Mouse (Mus musculus): ENCODE data around the gene Slc11a2. TPM values are rescaled to one million over a fixed set of nuclear protein-coding genes. Genes with fewer than 3 reads are reported as not detected.
"Not testable (repeated sequence)": the region's sequence is repeated elsewhere in the genome, so short reads cannot be mapped to it uniquely, and the experiment has no call there.

Gene Slc11a2
- polyA plus RNA-seq, 2 experiments from 2014 or later = 31.4 to 39.1 TPM

DNA sequence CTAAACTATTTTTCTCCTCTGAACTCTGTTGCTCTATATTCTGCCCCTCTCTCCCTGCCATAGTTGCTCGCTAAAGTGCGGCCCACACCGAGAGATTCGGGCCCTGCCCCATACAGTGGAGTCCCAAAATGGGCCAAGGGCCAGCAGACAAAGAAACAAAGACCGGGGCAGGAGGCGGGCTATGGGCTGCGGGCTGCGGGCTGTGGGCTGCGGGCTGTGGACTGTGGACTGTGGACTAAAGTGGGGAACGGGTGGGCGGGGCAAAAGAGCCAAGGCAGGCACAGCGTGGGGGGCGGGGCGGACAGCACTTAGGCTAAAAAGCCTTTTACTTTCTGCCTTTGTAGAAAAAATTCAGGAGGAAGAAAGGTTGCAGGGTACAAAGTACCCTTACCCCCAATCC, 78.1 kb downstream of the Slc11a2 start:
- no peak for ATAC-seq

DNA sequence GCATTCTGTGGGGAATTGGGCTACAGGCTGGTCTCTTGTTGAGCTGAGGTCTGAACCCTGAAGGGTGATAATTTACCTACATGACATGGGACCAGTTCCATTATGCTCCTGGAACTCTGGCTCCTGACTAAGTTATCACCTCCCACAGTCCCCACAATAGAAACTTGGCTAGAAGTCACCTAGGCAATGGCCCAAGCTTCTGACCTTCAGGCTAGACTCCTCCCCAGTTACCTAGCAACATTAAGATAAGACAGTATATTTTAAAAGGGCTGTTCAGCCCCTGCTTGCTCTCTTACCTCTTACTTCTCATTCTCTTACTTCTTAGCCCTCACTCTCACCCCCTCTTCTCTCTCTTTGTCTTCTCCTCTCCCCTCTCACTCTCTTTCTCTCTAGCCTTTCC, 79.4 kb downstream of the Slc11a2 start:
- ATAC-seq = no peak

DNA sequence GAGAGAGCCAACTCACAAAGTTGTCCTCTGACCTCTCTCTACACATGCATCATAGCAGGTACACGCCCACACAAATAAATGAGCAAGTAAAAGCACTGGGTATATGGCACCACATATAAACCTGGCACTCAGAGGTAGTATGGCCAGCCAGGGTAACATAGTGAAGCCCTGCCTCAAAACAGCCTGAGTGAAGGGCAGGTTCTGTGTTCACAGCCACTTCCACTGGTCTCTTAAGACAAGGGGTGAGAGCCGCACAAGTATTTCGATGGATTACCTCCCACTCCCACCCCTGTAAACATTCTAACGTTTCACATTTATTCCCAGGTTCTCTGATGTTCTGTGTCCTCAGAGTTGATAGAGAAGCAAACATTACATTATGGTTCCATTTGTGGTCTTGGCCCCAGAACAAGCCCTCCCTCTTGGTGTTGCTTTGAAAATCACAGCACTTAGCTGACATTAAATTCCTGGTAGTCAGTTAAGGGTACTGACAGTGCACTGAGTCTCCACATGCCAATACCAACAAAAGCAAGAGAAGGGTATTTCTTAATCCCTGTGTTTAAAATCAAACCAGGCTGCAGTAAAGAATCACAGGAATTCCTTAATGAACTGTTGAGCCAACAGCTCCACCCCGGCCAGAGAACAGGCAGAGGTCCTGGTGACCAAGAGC, 83.4 kb downstream of the Slc11a2 start:
- not testable (repeated sequence) for ATAC-seq

Other genes starting within 250 kb of the Slc11a2 start
- gene Atf1, start 197.3 kb downstream of the Slc11a2 start, polyA plus RNA-seq (2017; shearing (Covaris generic)) = 10 to 100 TPM; 23.6 to 32.4 TPM
- gene Tmprss12, start 144.2 kb downstream of the Slc11a2 start, polyA plus RNA-seq (2017; shearing (Covaris generic)) = not detected
- 10 to 100 TPM in 1 of 2 experiments, 1 to 10 TPM in 1; 4.2 to 10.2 TPM for gene Mettl7a1, start 120.9 kb downstream of the Slc11a2 start, polyA plus RNA-seq (2017; shearing (Covaris generic))
- under 1 TPM in 1 of 2 experiments, not detected in 1; 0.31 TPM for gene Mettl7a3, start 90.1 kb downstream of the Slc11a2 start, polyA plus RNA-seq (2017; shearing (Covaris generic))
- gene Methig1, start 71.9 kb downstream of the Slc11a2 start, polyA plus RNA-seq (2017; shearing (Covaris generic)) = not detected
- gene Mettl7a2, start 71.9 kb downstream of the Slc11a2 start, polyA plus RNA-seq (2017; shearing (Covaris generic)) = not detected
- gene Higd1c, start 60.5 kb downstream of the Slc11a2 start, polyA plus RNA-seq (2017; shearing (Covaris generic)) = not detected
- gene Gm5475, start 2.9 kb downstream of the Slc11a2 start, polyA plus RNA-seq (2017; shearing (Covaris generic)) = not detected
- gene Letmd1, start 44.0 kb upstream of the Slc11a2 start, polyA plus RNA-seq (2017; shearing (Covaris generic)) = 10 to 100 TPM; 52.3 to 82.7 TPM
- 1 to 10 TPM; 1.8 to 2.5 TPM for gene Csrnp2, start 70.4 kb upstream of the Slc11a2 start, polyA plus RNA-seq (2017; shearing (Covaris generic))
- 1 to 10 TPM; 6.0 to 6.8 TPM for gene Tfcp2, start 126.9 kb upstream of the Slc11a2 start, polyA plus RNA-seq (2017; shearing (Covaris generic))
- 10 to 100 TPM; 13.3 to 17.4 TPM for gene Pou6f1, start 174.9 kb upstream of the Slc11a2 start, polyA plus RNA-seq (2017; shearing (Covaris generic))
- gene Dazap2, start 190.3 kb upstream of the Slc11a2 start, polyA plus RNA-seq (2017; shearing (Covaris generic)) = 100 to 1,000 TPM; 682 to 766 TPM
- gene Smagp, start 211.9 kb upstream of the Slc11a2 start, polyA plus RNA-seq (2017; shearing (Covaris generic)) = not detected
- gene Bin2, start 244.5 kb upstream of the Slc11a2 start, polyA plus RNA-seq (2017; shearing (Covaris generic)) = 100 to 1,000 TPM; 283 to 390 TPM